Mouse (Mus musculus) liver, postnatal 0 days (tissue): ENCODE measurements around the gene Ephb1. TPM values are rescaled to one million over a fixed set of nuclear protein-coding genes. Genes with fewer than 3 reads are reported as not detected.

Source experiments
- ATAC-seq: fragments of 200-750 bp; cut with Nextera tagmentation; 2 replicates; pipeline ENCODE4 v1.8.0; 2017; ENCODE audit warnings: mild to moderate bottlenecking, moderate library complexity
- DNase-seq: peaks from one replicate; pipeline ENCODE4 v3.0.0-alpha.2; 2016
- H3K27ac ChIP-seq: fragments of 300-500 bp; sonication (generic); 2 replicates; pipeline ENCODE4 v1.5.1; 2014; ENCODE audit warnings: antibody characterized with exemption, moderate library complexity, mild to moderate bottlenecking, low read depth
- H3K27me3 ChIP-seq: fragments of 300-500 bp; sonication (generic); 2 replicates; pipeline ENCODE4 v1.6.1; 2014; ENCODE audit warnings: low read length, control low read depth, mixed read lengths; ENCODE audit not compliant: insufficient read depth
- H3K36me3 ChIP-seq: fragments of 300-500 bp; sonication (generic); replicated peaks from 2 replicates; pipeline ENCODE4 v1.6.1; 2014; ENCODE audit warnings: mild to moderate bottlenecking, control low read depth, low read length, moderate library complexity, mixed read lengths; ENCODE audit not compliant: insufficient read depth
- H3K4me1 ChIP-seq: fragments of 300-500 bp; sonication (generic); 2 replicates; pipeline ENCODE4 v1.6.1; 2014; ENCODE audit warnings: antibody characterized with exemption, mild to moderate bottlenecking, control low read depth; ENCODE audit not compliant: insufficient read depth
- H3K4me2 ChIP-seq: fragments of 300-500 bp; sonication (generic); 2 replicates; pipeline ENCODE4 v1.6.1; 2014; ENCODE audit warnings: low read depth, mild to moderate bottlenecking, low read length, moderate library complexity, mixed read lengths
- H3K4me3 ChIP-seq: fragments of 300-500 bp; sonication (generic); 2 replicates; pipeline ENCODE4 v1.5.1; 2014; ENCODE audit warnings: low read depth, low read length
- H3K9ac ChIP-seq: fragments of 300-500 bp; sonication (generic); replicated peaks from 2 replicates; pipeline ENCODE4 v1.6.1; 2014; ENCODE audit warnings: mild to moderate bottlenecking, moderate library complexity
- H3K9me3 ChIP-seq: fragments of 300-500 bp; sonication (generic); 2 replicates; pipeline ENCODE4 v1.6.1; 2016; ENCODE audit warnings: mild to moderate bottlenecking, control low read depth, low read length, mixed read lengths
- CTCF ChIP-seq: sonication (generic); IDR thresholded peaks from 2 replicates; pipeline ENCODE4 v1.5.1; 2016; ENCODE audit warnings: antibody characterized with exemption, low read depth
- EP300 ChIP-seq: IDR thresholded peaks from 2 replicates; pipeline ENCODE4 v1.6.1; 2016; ENCODE audit warnings: antibody characterized with exemption, low read depth, mild to moderate bottlenecking
- WGBS: fragments of 180-500 bp; shearing (Covaris S2); extraction: QIAGEN DNeasy Blood & Tissue Kit; methylation state at CpG from one replicate; pipeline ENCODE4 v1.1.7; 2014; ENCODE audit not compliant: insufficient replicate concordance; 5-methylcytosine and 5-hydroxymethylcytosine counted together
- polyA plus RNA-seq: library from polyadenylated mRNA; unstranded; fragments of >200 nt; fragmentation: Nextera tagmentation; extraction: Ambion mirVana; gene quantifications from 2 replicates; pipeline ENCODE4 v1.2.1, GENCODE M21; 2015

Ephb1 gene
- polyA plus RNA-seq, 1 experiment from 2014 or later = 0.28 TPM

GRCm38 (mm10) chr9:102115326-102115725, 239.2 kb downstream of the Ephb1 start:
- Histone ChIP-seq H3K4me2 (no peak overlapping the region), H3K4me3 (no peak overlapping the region), H3K36me3 (no peaks in the 10 kb centered on the region), H3K27me3 (no peaks in the 10 kb centered on the region), H3K27ac (no peak overlapping the region), H3K9me3 (no peaks in the 10 kb centered on the region), H3K9ac (no peak overlapping the region), H3K4me1 (no peaks in the 10 kb centered on the region)
- DNase-seq (no peak), ATAC-seq (no peak)
- TF ChIP-seq EP300 = no peak
- no peak for TF ChIP-seq CTCF
- WGBS = 88% methylated on average over 10 of the region's 10 CpGs

- DNase-seq (no peak), ATAC-seq (no peak)
- H3K27ac ChIP-seq = no peak overlapping the region
- no peak overlapping the region for H3K4me3 ChIP-seq
- no peak overlapping the region for H3K4me2 ChIP-seq
- H3K36me3 ChIP-seq = no peaks in the 10 kb centered on the region
- no peaks in the 10 kb centered on the region for H3K27me3 ChIP-seq
- no peaks in the 10 kb centered on the region for H3K9me3 ChIP-seq
- WGBS = 56% methylated on average over 3 of the region's 3 CpGs
- no peak overlapping the region for H3K9ac ChIP-seq
- no peaks in the 10 kb centered on the region for H3K4me1 ChIP-seq
- TF ChIP-seq CTCF = no peak
- TF ChIP-seq EP300 = no peak
These were observed 243.0 kb downstream of the Ephb1 start for GRCm38 (mm10) chr9:102111471-102111870.

- Histone ChIP-seq H3K4me2 (no peak overlapping the region), H3K9ac (no peak overlapping the region), H3K4me1 (no peaks in the 10 kb centered on the region), H3K27me3 (no peaks in the 10 kb centered on the region), H3K9me3 (no peaks in the 10 kb centered on the region), H3K27ac (no peak overlapping the region), H3K36me3 (no peaks in the 10 kb centered on the region), H3K4me3 (no peak overlapping the region)
- 67% methylated on average over 3 of the region's 3 CpGs for WGBS
- no peak for ATAC-seq
- no peak for DNase-seq
- TF ChIP-seq EP300 = no peak
- TF ChIP-seq CTCF = no peak
These were observed 246.5 kb downstream of the Ephb1 start for GRCm38 (mm10) chr9:102107978-102108377.

GRCm38 (mm10) chr9:102107213-102107612, 247.3 kb downstream of the Ephb1 start:
- H3K4me3 ChIP-seq = no peak overlapping the region
- no peak for ATAC-seq
- 77% methylated on average over 2 of the region's 2 CpGs for WGBS
- H3K27me3 ChIP-seq = no peaks in the 10 kb centered on the region
- no peak overlapping the region for H3K27ac ChIP-seq
- TF ChIP-seq EP300 (no peak), CTCF (no peak)
- H3K4me2 ChIP-seq = no peak overlapping the region
- H3K4me1 ChIP-seq = no peaks in the 10 kb centered on the region
- DNase-seq = no peak
- H3K9me3 ChIP-seq = no peaks in the 10 kb centered on the region
- H3K9ac ChIP-seq = no peak overlapping the region
- no peaks in the 10 kb centered on the region for H3K36me3 ChIP-seq

GRCm38 (mm10) chr9:102096825-102097224, 257.7 kb downstream of the Ephb1 start:
- DNase-seq (no peak), ATAC-seq (no peak)
- H3K27ac ChIP-seq = no peak overlapping the region
- H3K9me3 ChIP-seq = no peaks in the 10 kb centered on the region
- WGBS = 35% methylated on average over 7 of the region's 7 CpGs
- H3K4me1 ChIP-seq = no peaks in the 10 kb centered on the region
- TF ChIP-seq CTCF = no peak
- TF ChIP-seq EP300 = no peak
- no peaks in the 10 kb centered on the region for H3K27me3 ChIP-seq
- no peaks in the 10 kb centered on the region for H3K36me3 ChIP-seq
- H3K9ac ChIP-seq = no peak overlapping the region
- H3K4me3 ChIP-seq = no peak overlapping the region
- no peak overlapping the region for H3K4me2 ChIP-seq

GRCm38 (mm10) chr9:102088598-102088997, 265.9 kb downstream of the Ephb1 start:
- DNase-seq (no peak), ATAC-seq (no peak)
- Histone ChIP-seq H3K4me1 (no peaks in the 10 kb centered on the region), H3K9ac (no peak overlapping the region), H3K9me3 (no peaks in the 10 kb centered on the region), H3K27me3 (no peaks in the 10 kb centered on the region), H3K36me3 (no peaks in the 10 kb centered on the region), H3K27ac (no peak overlapping the region), H3K4me3 (no peak overlapping the region), H3K4me2 (no peak overlapping the region)
- 74% methylated on average over 5 of the region's 5 CpGs for WGBS
- TF ChIP-seq CTCF (no peak), EP300 (no peak)

GRCm38 (mm10) chr9:102086053-102086706, 268.3 kb downstream of the Ephb1 start:
- TF ChIP-seq CTCF = no peak
- no peak for TF ChIP-seq EP300
- H3K36me3 ChIP-seq = no peaks in the 10 kb centered on the region
- H3K4me1 ChIP-seq = no peaks in the 10 kb centered on the region
- no peaks in the 10 kb centered on the region for H3K9me3 ChIP-seq
- no peak overlapping the region for H3K9ac ChIP-seq
- DNase-seq (no peak), ATAC-seq (no peak)
- no peak overlapping the region for H3K4me3 ChIP-seq
- no peak overlapping the region for H3K27ac ChIP-seq
- WGBS = 56% methylated on average over 24 of the region's 24 CpGs
- H3K27me3 ChIP-seq = no peaks in the 10 kb centered on the region
- H3K4me2 ChIP-seq = no peak overlapping the region
